Mouse (Mus musculus) intestine, embryonic 16.5 days (tissue): ENCODE data around the gene Cyp11a1. TPM values are rescaled to one million over a fixed set of nuclear protein-coding genes. Genes with fewer than 3 reads are reported as not detected.
A peak's percentile ranks its signal among the peaks of the same experiment; 100 is the strongest.

Experiments used
- ATAC-seq: fragments of 200-750 bp; cut with Nextera tagmentation; 2 replicates; pipeline ENCODE4 v1.8.0; 2017; ENCODE audit warnings: moderate TSS enrichment, moderate library complexity
- H3K27ac ChIP-seq: fragments of 300-500 bp; sonication (generic); 2 replicates; pipeline ENCODE4 v1.5.1; 2014; ENCODE audit warnings: mild to moderate bottlenecking, low read length
- H3K27me3 ChIP-seq: fragments of 300-500 bp; sonication (generic); replicated peaks from 2 replicates; pipeline ENCODE4 v1.6.1; 2014; ENCODE audit warnings: low read length, control low read depth, mixed read lengths; ENCODE audit not compliant: control insufficient read depth, insufficient read depth
- H3K36me3 ChIP-seq: fragments of 300-500 bp; sonication (generic); 2 replicates; pipeline ENCODE4 v1.6.1; 2014; ENCODE audit warnings: low read length, control low read depth; ENCODE audit not compliant: control insufficient read depth, insufficient read depth
- H3K4me1 ChIP-seq: fragments of 300-500 bp; sonication (generic); 2 replicates; pipeline ENCODE4 v1.6.1; 2014; ENCODE audit warnings: low read length, control low read depth, mixed read lengths; ENCODE audit not compliant: control insufficient read depth, insufficient read depth
- H3K4me2 ChIP-seq: fragments of 300-500 bp; sonication (generic); 2 replicates; pipeline ENCODE4 v1.6.1; 2014; ENCODE audit warnings: low read depth, low read length, control low read depth
- H3K4me3 ChIP-seq: fragments of 300-500 bp; sonication (generic); 2 replicates; pipeline ENCODE4 v1.5.1; 2014; ENCODE audit warnings: mild to moderate bottlenecking, low read length
- H3K9ac ChIP-seq: fragments of 300-500 bp; sonication (generic); 2 replicates; pipeline ENCODE4 v1.6.1; 2014; ENCODE audit warnings: low read depth, low read length
- H3K9me3 ChIP-seq: fragments of 300-500 bp; sonication (generic); 2 replicates; pipeline ENCODE4 v1.6.1; 2016; ENCODE audit warnings: low read length, control low read depth; ENCODE audit not compliant: control insufficient read depth
- WGBS: fragments of 180-500 bp; shearing (Covaris S2); extraction: QIAGEN DNeasy Blood & Tissue Kit; methylation state at CpG from one replicate; pipeline ENCODE4 v1.1.7; 2014; 5-methylcytosine and 5-hydroxymethylcytosine counted together
- polyA plus RNA-seq: library from polyadenylated mRNA; unstranded; fragments of >200 nt; fragmentation: Nextera tagmentation; extraction: Ambion mirVana; gene quantifications from 2 replicates; pipeline ENCODE4 v1.2.1, GENCODE M21; 2015

Gene Cyp11a1
- polyA plus RNA-seq, 1 experiment from 2014 or later: 22.4 TPM

GRCm38 (mm10) chr9:57963998-57964395, 42.2 kb upstream of the Cyp11a1 start:
- Histone ChIP-seq H3K4me3 (no peak overlapping the region), H3K9ac (no peak overlapping the region), H3K4me1 (peaks cover 39% of the 10 kb centered on the region), H3K36me3 (no peaks in the 10 kb centered on the region), H3K27ac (no peak overlapping the region), H3K27me3 (no peaks in the 10 kb centered on the region), H3K9me3 (no peaks in the 10 kb centered on the region), H3K4me2 (no peak overlapping the region)
- WGBS: 84% methylated on average over 5 of the region's 5 CpGs
- no peak for ATAC-seq

GRCm38 (mm10) chr9:57964528-57965250, 41.5 kb upstream of the Cyp11a1 start:
- peaks cover 43% of the 10 kb centered on the region for H3K4me1 ChIP-seq
- H3K27ac ChIP-seq: no peak overlapping the region
- H3K9ac ChIP-seq: no peak overlapping the region
- no peak for ATAC-seq
- no peaks in the 10 kb centered on the region for H3K27me3 ChIP-seq
- H3K4me2 ChIP-seq: no peak overlapping the region
- H3K4me3 ChIP-seq: no peak overlapping the region
- H3K36me3 ChIP-seq: no peaks in the 10 kb centered on the region
- WGBS: 76% methylated on average over 6 of the region's 6 CpGs
- no peaks in the 10 kb centered on the region for H3K9me3 ChIP-seq

GRCm38 (mm10) chr9:57965281-57966185, 40.7 kb upstream of the Cyp11a1 start:
- Histone ChIP-seq H3K9me3 (no peaks in the 10 kb centered on the region), H3K9ac (no peak overlapping the region), H3K4me2 (no peak overlapping the region), H3K27me3 (no peaks in the 10 kb centered on the region), H3K4me1 (peaks cover 43% of the 10 kb centered on the region), H3K4me3 (no peak overlapping the region), H3K27ac (no peak overlapping the region), H3K36me3 (no peaks in the 10 kb centered on the region)
- no peak for ATAC-seq
- 65% methylated on average over 12 of the region's 12 CpGs for WGBS

GRCm38 (mm10) chr9:57967237-57967960, 38.8 kb upstream of the Cyp11a1 start:
- H3K27ac ChIP-seq: no peak overlapping the region
- no peak for ATAC-seq

GRCm38 (mm10) chr9:57968166-57968771, 37.9 kb upstream of the Cyp11a1 start:
- H3K4me2 ChIP-seq: no peak overlapping the region
- 84% methylated on average over 9 of the region's 9 CpGs for WGBS

More at GRCm38 (mm10) chr9:57967237-57967960, 38.8 kb upstream of the Cyp11a1 start:
- H3K27me3 ChIP-seq: no peaks in the 10 kb centered on the region
- no peaks in the 10 kb centered on the region for H3K36me3 ChIP-seq
- H3K9me3 ChIP-seq: no peaks in the 10 kb centered on the region
- H3K4me1 ChIP-seq: peaks cover 48% of the 10 kb centered on the region
- H3K4me3 ChIP-seq: no peak overlapping the region
- WGBS: 77% methylated on average over 14 of the region's 14 CpGs
- H3K9ac ChIP-seq: no peak overlapping the region
- no peak overlapping the region for H3K4me2 ChIP-seq

GRCm38 (mm10) chr9:57968783-57969542, 37.2 kb upstream of the Cyp11a1 start:
- WGBS: 73% methylated on average over 8 of the region's 8 CpGs
- H3K27ac ChIP-seq: peak overlapping the region; percentile 77

More at GRCm38 (mm10) chr9:57968166-57968771, 37.9 kb upstream of the Cyp11a1 start:
- Histone ChIP-seq H3K36me3 (no peaks in the 10 kb centered on the region), H3K9ac (no peak overlapping the region), H3K4me3 (no peak overlapping the region), H3K27me3 (no peaks in the 10 kb centered on the region), H3K27ac (peak overlapping the region; percentile 77), H3K4me1 (peaks cover 56% of the 10 kb centered on the region), H3K9me3 (no peaks in the 10 kb centered on the region)
- no peak for ATAC-seq

GRCm38 (mm10) chr9:57969736-57970495, 36.3 kb upstream of the Cyp11a1 start:
- Histone ChIP-seq H3K9ac (peak overlapping the region; percentile 15; the same call in 1 of the 2 replicates), H3K27ac (peak overlapping the region; percentile 77), H3K4me2 (no peak overlapping the region), H3K27me3 (no peaks in the 10 kb centered on the region), H3K4me1 (peaks cover 63% of the 10 kb centered on the region), H3K9me3 (no peaks in the 10 kb centered on the region), H3K36me3 (no peaks in the 10 kb centered on the region), H3K4me3 (no peak overlapping the region)
- 67% methylated on average over 11 of the region's 11 CpGs for WGBS
- ATAC-seq: no peak

More at GRCm38 (mm10) chr9:57968783-57969542, 37.2 kb upstream of the Cyp11a1 start:
- Histone ChIP-seq H3K4me2 (no peak overlapping the region), H3K4me1 (peaks cover 59% of the 10 kb centered on the region), H3K9ac (no peak overlapping the region), H3K36me3 (no peaks in the 10 kb centered on the region), H3K4me3 (no peak overlapping the region), H3K9me3 (no peaks in the 10 kb centered on the region), H3K27me3 (no peaks in the 10 kb centered on the region)
- ATAC-seq: peak; percentile 91

- 71% methylated on average over 5 of the region's 5 CpGs for WGBS
- no peak for ATAC-seq
Measured at GRCm38 (mm10) chr9:57971413-57971812, 34.8 kb upstream of the Cyp11a1 start.

More at GRCm38 (mm10) chr9:57971413-57971812, 34.8 kb upstream of the Cyp11a1 start:
- H3K4me3 ChIP-seq: no peak overlapping the region
- H3K4me2 ChIP-seq: no peak overlapping the region
- no peaks in the 10 kb centered on the region for H3K9me3 ChIP-seq
- no peak overlapping the region for H3K9ac ChIP-seq
- H3K36me3 ChIP-seq: no peaks in the 10 kb centered on the region
- H3K27ac ChIP-seq: no peak overlapping the region
- H3K4me1 ChIP-seq: peaks cover 51% of the 10 kb centered on the region
- H3K27me3 ChIP-seq: no peaks in the 10 kb centered on the region
